Mouse (Mus musculus) CH12.LX (cell line): ENCODE results near the gene Serinc1. TPM values are rescaled to one million over a fixed set of nuclear protein-coding genes. Genes with fewer than 3 reads are reported as not detected.

Source experiments
- DNase-seq: peaks from one replicate; pipeline ENCODE4 v3.0.0-alpha.2; 2013; ENCODE audit errors: extremely low read depth
- H3K27ac ChIP-seq: 2 replicates; pipeline ENCODE4 v1.5.1; 2012; ENCODE audit warnings: low read depth, mild to moderate bottlenecking, control low read depth, moderate library complexity; ENCODE audit not compliant: insufficient read depth
- H3K27me3 ChIP-seq: replicated peaks from 2 replicates; pipeline ENCODE3; 2012; ENCODE audit warnings: inconsistent platforms
- H3K36me3 ChIP-seq, 2 experiments: replicated peaks in 1 of 2; 2 replicates each; pipeline versions ENCODE3 to v1.6.1; 2012; ENCODE audit warnings: inconsistent platforms in 1 of 2, low read length in 1 of 2, mild to moderate bottlenecking in 1 of 2, mixed read lengths in 1 of 2, moderate library complexity in 1 of 2; ENCODE audit not compliant: control insufficient read depth in 1 of 2, insufficient read depth in 1 of 2
- H3K4me1 ChIP-seq, 2 experiments: 2 replicates each; pipeline ENCODE4 v1.6.1; 2012; ENCODE audit warnings: inconsistent platforms in 1 of 2, moderate library complexity in 1 of 2; ENCODE audit not compliant: insufficient read depth in 2 of 2, control insufficient read depth in 1 of 2
- H3K4me2 ChIP-seq: 2 replicates; pipeline ENCODE4 v1.6.1; 2012; ENCODE audit warnings: low read depth, mild to moderate bottlenecking, control low read depth; ENCODE audit not compliant: poor library complexity, insufficient read depth, severe bottlenecking
- H3K4me3 ChIP-seq, 3 experiments: fragments of 150-350 bp in 1 of 3; sonication (generic) in 1 of 3; replicated peaks in 1 of 3; 2 replicates each; pipeline versions ENCODE3 to v1.5.1; 2011 to 2012; ENCODE audit warnings: low read depth in 2 of 3, low read length in 2 of 3, mild to moderate bottlenecking in 2 of 3, moderate library complexity in 2 of 3, control low read depth in 1 of 3, improper control_type of control experiment in 1 of 3, inconsistent platforms in 1 of 3, mixed read lengths in 1 of 3; ENCODE audit not compliant: poor library complexity in 1 of 3
- H3K79me2 ChIP-seq: replicated peaks from 2 replicates; pipeline ENCODE4 v1.6.1; 2012; ENCODE audit warnings: mild to moderate bottlenecking, moderate library complexity; ENCODE audit not compliant: control insufficient read depth, poor library complexity, insufficient read depth, severe bottlenecking; ENCODE audit errors: extremely low read depth
- H3K9ac ChIP-seq: 2 replicates; pipeline ENCODE4 v1.6.1; 2012; ENCODE audit warnings: low read depth, mild to moderate bottlenecking, control low read depth, moderate library complexity; ENCODE audit not compliant: insufficient read depth
- H3K9me3 ChIP-seq: replicated peaks from 2 replicates; pipeline ENCODE3; 2012; ENCODE audit warnings: low read length, inconsistent platforms, mixed read lengths
- BHLHE40 ChIP-seq: IDR thresholded peaks from 2 replicates; pipeline ENCODE4 v1.6.1; 2011; ENCODE audit warnings: mild to moderate bottlenecking, low read depth, low read length, improper control_type of control experiment
- CHD1 ChIP-seq: IDR thresholded peaks from 2 replicates; pipeline ENCODE4 v1.6.1; 2012; ENCODE audit warnings: low read depth, low read length, improper control_type of control experiment, inconsistent platforms
- CHD2 ChIP-seq: IDR thresholded peaks from 2 replicates; pipeline ENCODE4 v1.6.1; 2011; ENCODE audit warnings: low read length, improper control_type of control experiment
- CTCF ChIP-seq, 2 experiments: IDR thresholded peaks in 1 of 2; conservative IDR thresholded peaks in 1 of 2; 2 replicates each; pipeline ENCODE4 v1.5.1; 2011 to 2012; ENCODE audit warnings: low read depth in 2 of 2, low read length in 2 of 2, improper control_type of control experiment in 1 of 2, inconsistent platforms in 1 of 2, mild to moderate bottlenecking in 1 of 2, moderate library complexity in 1 of 2
- E2F4 ChIP-seq: IDR thresholded peaks from 2 replicates; pipeline ENCODE4 v1.6.1; 2011; ENCODE audit warnings: low read depth, low read length, improper control_type of control experiment; ENCODE audit not compliant: insufficient replicate concordance
- ELF1 ChIP-seq: IDR thresholded peaks from 2 replicates; pipeline ENCODE4 v1.6.1; 2014; ENCODE audit warnings: low read depth, mild to moderate bottlenecking, inconsistent platforms, low read length, improper control_type of control experiment
- EP300 ChIP-seq: IDR thresholded peaks from 2 replicates; pipeline ENCODE4 v1.6.1; 2011; ENCODE audit warnings: low read length, improper control_type of control experiment
- ETS1 ChIP-seq: conservative IDR thresholded peaks from 2 replicates; pipeline ENCODE4 v1.6.1; 2012; ENCODE audit warnings: low read depth, mild to moderate bottlenecking, inconsistent platforms, low read length, improper control_type of control experiment, moderate library complexity
- GABPA ChIP-seq: IDR thresholded peaks from 2 replicates; pipeline ENCODE4 v1.6.1; 2012; ENCODE audit warnings: low read depth, low read length, improper control_type of control experiment, inconsistent platforms; ENCODE audit not compliant: insufficient replicate concordance
- HCFC1 ChIP-seq: IDR thresholded peaks from 2 replicates; pipeline ENCODE4 v1.6.1; 2012; ENCODE audit warnings: low read depth, mild to moderate bottlenecking, inconsistent platforms, low read length, improper control_type of control experiment
- IRF4 ChIP-seq: IDR thresholded peaks from 2 replicates; pipeline ENCODE4 v1.6.1; 2014; ENCODE audit warnings: low read depth, mild to moderate bottlenecking, inconsistent platforms, low read length, improper control_type of control experiment
- JUN ChIP-seq: IDR thresholded peaks from 2 replicates; pipeline ENCODE4 v1.6.1; 2011; ENCODE audit warnings: low read depth, mild to moderate bottlenecking, low read length, improper control_type of control experiment, moderate library complexity; ENCODE audit not compliant: insufficient read depth
- JUND ChIP-seq: conservative IDR thresholded peaks from 2 replicates; pipeline ENCODE4 v1.6.1; 2011; ENCODE audit warnings: low read depth, low read length, improper control_type of control experiment
- KAT2A ChIP-seq: IDR thresholded peaks from 2 replicates; pipeline ENCODE4 v1.6.1; 2012; ENCODE audit warnings: low read length, improper control_type of control experiment, inconsistent platforms; ENCODE audit not compliant: insufficient replicate concordance
- MAFK ChIP-seq: IDR thresholded peaks from 2 replicates; pipeline ENCODE4 v1.6.1; 2011; ENCODE audit warnings: low read length, improper control_type of control experiment; ENCODE audit not compliant: insufficient replicate concordance
- MAX ChIP-seq: IDR thresholded peaks from 2 replicates; pipeline ENCODE4 v1.6.1; 2011; ENCODE audit warnings: low read length, improper control_type of control experiment
- MEF2A ChIP-seq: IDR thresholded peaks from 2 replicates; pipeline ENCODE4 v1.6.1; 2014; ENCODE audit warnings: low read depth, mild to moderate bottlenecking, inconsistent platforms, low read length, improper control_type of control experiment, borderline replicate concordance
- MXI1 ChIP-seq: IDR thresholded peaks from 2 replicates; pipeline ENCODE4 v1.6.1; 2011; ENCODE audit warnings: mild to moderate bottlenecking, low read depth, low read length, improper control_type of control experiment
- MYC ChIP-seq: IDR thresholded peaks from 2 replicates; pipeline ENCODE4 v1.6.1; 2011; ENCODE audit warnings: low read depth, mild to moderate bottlenecking, improper control_type of control experiment, low read length
- NELFE ChIP-seq: IDR thresholded peaks from 2 replicates; pipeline ENCODE4 v1.6.1; 2011; ENCODE audit warnings: low read depth, low read length, improper control_type of control experiment
- NRF1 ChIP-seq: IDR thresholded peaks from 2 replicates; pipeline ENCODE4 v1.6.1; 2014; ENCODE audit warnings: low read depth, mild to moderate bottlenecking, inconsistent platforms, low read length, improper control_type of control experiment, moderate library complexity
- PAX5 ChIP-seq: IDR thresholded peaks from 2 replicates; pipeline ENCODE4 v1.6.1; 2012; ENCODE audit warnings: low read length, inconsistent platforms, mixed read lengths
- POLR2A ChIP-seq: IDR thresholded peaks from 2 replicates; pipeline ENCODE4 v1.6.1; 2011; ENCODE audit warnings: low read depth, mild to moderate bottlenecking, improper control_type of control experiment, low read length
- POLR2AphosphoS2 ChIP-seq: IDR thresholded peaks from 2 replicates; pipeline ENCODE4 v1.6.1; 2011; ENCODE audit warnings: low read depth, low read length, improper control_type of control experiment
- RAD21 ChIP-seq: IDR thresholded peaks from 2 replicates; pipeline ENCODE4 v1.6.1; 2011; ENCODE audit warnings: low read depth, mild to moderate bottlenecking, low read length, improper control_type of control experiment, moderate library complexity
- RCOR1 ChIP-seq: conservative IDR thresholded peaks from 2 replicates; pipeline ENCODE4 v1.6.1; 2012; ENCODE audit warnings: low read depth, mild to moderate bottlenecking, inconsistent platforms, low read length, improper control_type of control experiment
- SIN3A ChIP-seq: IDR thresholded peaks from 2 replicates; pipeline ENCODE4 v1.6.1; 2012; ENCODE audit warnings: low read length, improper control_type of control experiment, inconsistent platforms
- SMC3 ChIP-seq: IDR thresholded peaks from 2 replicates; pipeline ENCODE4 v1.6.1; 2011; ENCODE audit warnings: low read depth, low read length, improper control_type of control experiment
- TBP ChIP-seq: conservative IDR thresholded peaks from 2 replicates; pipeline ENCODE4 v1.6.1; 2011; ENCODE audit warnings: low read depth, low read length, improper control_type of control experiment
- TCF12 ChIP-seq: IDR thresholded peaks from 2 replicates; pipeline ENCODE4 v1.6.1; 2014; ENCODE audit warnings: low read depth, mild to moderate bottlenecking, inconsistent platforms, low read length, improper control_type of control experiment
- UBTF ChIP-seq: IDR thresholded peaks from 2 replicates; pipeline ENCODE4 v1.6.1; 2012; ENCODE audit warnings: low read depth, mild to moderate bottlenecking, inconsistent platforms, low read length, improper control_type of control experiment, moderate library complexity
- USF1 ChIP-seq: IDR thresholded peaks from 2 replicates; pipeline ENCODE4 v1.6.1; 2014; ENCODE audit warnings: low read depth, mild to moderate bottlenecking, inconsistent platforms, low read length, improper control_type of control experiment
- USF2 ChIP-seq: conservative IDR thresholded peaks from 2 replicates; pipeline ENCODE4 v1.6.1; 2011; ENCODE audit warnings: low read depth, low read length, improper control_type of control experiment
- ZC3H11A ChIP-seq: IDR thresholded peaks from 2 replicates; pipeline ENCODE4 v1.6.1; 2012; ENCODE audit warnings: low read depth, mild to moderate bottlenecking, inconsistent platforms, low read length, improper control_type of control experiment
- ZKSCAN1 ChIP-seq: IDR thresholded peaks from 2 replicates; pipeline ENCODE4 v1.6.1; 2012; ENCODE audit warnings: low read depth, inconsistent platforms, low read length, improper control_type of control experiment, borderline replicate concordance
- ZMIZ1 ChIP-seq: IDR thresholded peaks from 2 replicates; pipeline ENCODE4 v1.6.1; 2012; ENCODE audit warnings: low read depth, mild to moderate bottlenecking, inconsistent platforms, low read length, improper control_type of control experiment
- ZNF384 ChIP-seq: IDR thresholded peaks from 2 replicates; pipeline ENCODE4 v1.6.1; 2012; ENCODE audit warnings: low read depth, low read length, improper control_type of control experiment, inconsistent platforms
- dilution Hi-C: fragments of 300-500 bp; cut with MboI; formaldehyde crosslinking; loops from 2 replicates; pipeline ENCODE4 v1.14.3; 2020; ENCODE audit warnings: low sequenced_read_pairs; ENCODE audit not compliant: extremely low pct_unique_long_range_greater_than_20kb, extremely low pct_ligation_motif_present
- in situ Hi-C: fragments of 300-500 bp; cut with MboI; formaldehyde crosslinking; loops from 3 replicates; pipeline ENCODE4 v1.14.3; 2019; ENCODE audit warnings: low sequenced_read_pairs, low pct_ligation_motif_present, low pct_unique_long_range_greater_than_20kb, mixed read lengths
- polyA plus RNA-seq: library from polyadenylated mRNA; unstranded; fragments of >175 nt; gene quantifications from 2 replicates; pipeline ENCODE4 v1.2.1, GENCODE M21; 2012; ENCODE audit warnings: low read depth; ENCODE audit not compliant: insufficient read length
- total RNA-seq, 2 experiments: library from RNA; depleted of rRNA; stranded (reverse); fragments of 300-350 nt in 1 of 2; fragments of >200 nt in 1 of 2; gene quantifications; 2 replicates each; pipeline ENCODE4 v1.2.3; 2012 to 2014

Serinc1 gene
- total RNA-seq (2012; rRNA removed), result 39.8 and 40.8 TPM in 2 replicates
- total RNA-seq (2014; rRNA removed), result 74.7 and 86.5 TPM in 2 replicates
- polyA plus RNA-seq, result 54.2 and 56.2 TPM in 2 replicates

DNA sequence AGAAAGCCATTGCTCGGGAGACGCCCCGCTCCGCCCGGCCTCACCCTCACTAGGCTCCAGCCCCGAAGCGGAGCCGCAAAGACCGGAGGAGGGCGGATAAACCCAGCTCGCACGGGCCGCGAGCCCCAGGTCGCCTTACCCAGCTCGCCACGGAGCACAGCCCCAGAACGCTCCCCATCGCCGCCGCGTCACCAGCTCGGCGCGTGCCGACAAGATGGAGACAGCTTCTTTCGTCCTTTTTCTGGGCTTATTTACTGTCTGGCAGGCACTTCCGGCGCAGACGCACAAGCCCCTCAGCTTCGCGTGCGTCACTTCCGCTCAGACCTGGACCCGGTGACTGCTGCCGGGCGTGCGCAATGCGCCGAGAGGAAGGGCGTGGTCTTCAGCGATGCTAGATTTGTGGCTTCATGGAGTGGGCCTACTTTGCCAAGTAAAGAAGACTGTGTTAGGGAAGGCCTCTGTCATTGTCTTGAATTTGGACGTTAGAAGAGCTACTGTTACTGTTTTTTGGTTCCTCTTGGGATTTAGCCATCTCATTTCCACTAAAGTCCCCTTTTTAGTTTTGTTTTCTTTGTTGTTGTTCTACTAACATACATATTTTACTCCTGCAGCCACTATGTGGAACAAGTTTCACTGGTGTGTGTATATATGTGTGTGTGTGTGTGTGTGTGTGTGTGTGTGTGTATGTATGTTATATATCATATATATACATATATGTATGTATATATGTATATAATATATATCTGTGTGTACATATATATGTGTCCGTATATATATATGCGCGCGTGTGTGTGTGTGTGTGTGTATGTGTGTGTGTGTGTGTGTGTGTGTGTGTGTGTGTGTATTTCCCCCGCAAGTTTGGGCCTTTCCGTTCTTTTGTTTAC is at the start of gene Serinc1:
Gene Serinc1, minus strand, starts transcription at position 313 of the 884 bp plus-strand sequence.
- Histone ChIP-seq H3K27me3 (no peaks in the 10 kb centered on the region), H3K36me3 (peaks cover 0 to 11% of the 10 kb centered on the region in 2 experiments), H3K9me3 (no peaks in the 10 kb centered on the region), H3K9ac (peak within 1 kb of the TSS; percentile 79), H3K27ac (peak within 1 kb of the TSS; percentile 73), H3K4me3 (peak within 1 kb of the TSS; percentile 73 to 96 (median 84)), H3K79me2 (peaks cover 36% of the 10 kb centered on the region), H3K4me2 (peak within 1 kb of the TSS; percentile 37; the same call in 1 of the 2 replicates), H3K4me1 (peaks cover 0 to 25% of the 10 kb centered on the region in 2 experiments; a peak in 3 of 4 replicates)
- dilution Hi-C loops (no loop called here), in situ Hi-C loops (no loop called here)
- peak; percentile 97 for DNase-seq
- peak; percentile 83 for TF ChIP-seq BHLHE40
- TF ChIP-seq ELF1, result peak; percentile 87
- TF ChIP-seq UBTF, result 0 out of 2 replicates have a peak, but pooled peaks have one; percentile 47
- no peak for TF ChIP-seq MAFK
- TF ChIP-seq USF1, result peak; percentile 49
- TF ChIP-seq TBP, result peak; percentile 86
- TF ChIP-seq MEF2A, result no peak
- TF ChIP-seq KAT2A, result peak; percentile 73; the same call in 1 of the 2 replicates
- no peak for TF ChIP-seq E2F4
- TF ChIP-seq POLR2A, result peak; percentile 88
- peak; percentile 86 for TF ChIP-seq NELFE
- no peak for TF ChIP-seq SIN3A
- TF ChIP-seq CTCF (conservative IDR thresholded peaks at IDR 0.05 in 1 of 2, IDR thresholded peaks at IDR 0.05 in 1 of 2; ENCODE audit: low read depth in 2 of 2, low read length in 2 of 2), result no peak
- no peak for TF ChIP-seq PAX5
- no peak for TF ChIP-seq ZC3H11A
- TF ChIP-seq JUND, result no peak
- TF ChIP-seq ZKSCAN1, result no peak
- peak; percentile 20; the same call in 1 of the 2 replicates for TF ChIP-seq USF2
- TF ChIP-seq TCF12, result peak; percentile 82; the same call in 1 of the 2 replicates
- TF ChIP-seq NRF1, result peak; percentile 89
- TF ChIP-seq MXI1, result peak; percentile 46; the same call in 1 of the 2 replicates
- 0 out of 2 replicates have a peak, but pooled peaks have one; percentile 12 for TF ChIP-seq MYC
- no peak for TF ChIP-seq ETS1
- TF ChIP-seq ZMIZ1, result no peak
- no peak for TF ChIP-seq IRF4
- TF ChIP-seq EP300, result no peak
- TF ChIP-seq MAX, result peak; percentile 57; the same call in 1 of the 2 replicates
- no peak for TF ChIP-seq CHD1
- no peak for TF ChIP-seq SMC3
- no peak for TF ChIP-seq CHD2
- no peak for TF ChIP-seq GABPA
- TF ChIP-seq JUN, result no peak
- no peak for TF ChIP-seq RAD21
- TF ChIP-seq ZNF384, result no peak
- peak; percentile 89 for TF ChIP-seq HCFC1
- TF ChIP-seq POLR2AphosphoS2, result peak; percentile 67; the same call in 1 of the 2 replicates
- TF ChIP-seq RCOR1, result no peak
